ENCODE assay signal across 12 mouse cellular contexts in genomic region chr7:126624774-126625173, GRCm38 (mm10). TPM values are rescaled to one million over a fixed set of nuclear protein-coding genes. Genes with fewer than 3 reads are reported as not detected.
DNase-seq lines count a peak whose midpoint lies in the region; ATAC-seq and TF ChIP-seq lines count a peak whose summit lies in the region.
"Had no signal": no experiment of that assay in that cellular context is flagged by ENCODE, and none has a peak within 500 bp of the region (broad histone marks: within the 10 kb centered on the region; RNA-seq: fewer than 3 reads in every experiment).

No protein-coding gene starts in this region.

- DNase-seq in heart, adult 18-20 months, result peak; percentile 28 to 48
- no peak for DNase-seq in heart, postnatal 25 days (ENCODE audit: low spot score)
- peak; percentile 41 for DNase-seq in testis, postnatal 10 days (ENCODE audit: low spot score)
- DNase-seq in testis, postnatal 14 days (ENCODE audit: low spot score), result no peak
- DNase-seq in stomach, postnatal 0 days (ENCODE audit: low spot score), result no peak
- no peak for DNase-seq in right cerebral cortex, postnatal 14 days
- DNase-seq in frontal cortex, postnatal 14 days (ENCODE audit: low spot score in 2 of 2), result no peak

- H3K9ac ChIP-seq in liver, embryonic 16.5 days (ENCODE audit: low read depth, low read length), result no peak overlapping the region
- no peak overlapping the region for H3K9ac ChIP-seq in stomach, postnatal 0 days (ENCODE audit: low read length)
- H3K9ac ChIP-seq: embryonic facial prominence, embryonic 13.5 days had no signal

- 78% methylated on average over 16 of the region's 16 CpGs for WGBS in liver, embryonic 16.5 days (ENCODE audit: insufficient replicate concordance)
- 58% methylated on average over 16 of the region's 16 CpGs for WGBS in stomach, postnatal 0 days

- H3K27me3 ChIP-seq in liver, embryonic 16.5 days (ENCODE audit: control insufficient read depth, insufficient read depth, low read depth, low read length), result no peaks in the 10 kb centered on the region
- H3K27me3 ChIP-seq in stomach, postnatal 0 days (ENCODE audit: control insufficient read depth, insufficient read depth, low read length), result no peaks in the 10 kb centered on the region
- H3K27me3 ChIP-seq: embryonic facial prominence, embryonic 13.5 days had no signal

- peaks cover 25% of the 10 kb centered on the region for H3K4me1 ChIP-seq in liver, embryonic 16.5 days (ENCODE audit: control insufficient read depth, low read depth, low read length)
- H3K4me1 ChIP-seq in stomach, postnatal 0 days (replicated peaks; ENCODE audit: control insufficient read depth, insufficient read depth), result no peaks in the 10 kb centered on the region; the same call in 1 of the 2 replicates

- peak overlapping the region; percentile 18; the same call in 1 of the 2 replicates for H3K4me3 ChIP-seq in liver, embryonic 16.5 days (ENCODE audit: low read depth, low read length)
- peak overlapping the region; percentile 19 for H3K4me3 ChIP-seq in stomach, postnatal 0 days (ENCODE audit: low read depth, low read length)
- H3K4me3 ChIP-seq: embryonic facial prominence, embryonic 13.5 days had no signal

- H3K27ac ChIP-seq in liver, embryonic 16.5 days (ENCODE audit: low read length), result no peak overlapping the region
- peak overlapping the region; percentile 65 for H3K27ac ChIP-seq in stomach, postnatal 0 days (replicated peaks)
- H3K27ac ChIP-seq: embryonic facial prominence, embryonic 13.5 days had no signal

- H3K9me3 ChIP-seq in liver, embryonic 16.5 days (replicated peaks; ENCODE audit: control insufficient read depth, low read length), result no peaks in the 10 kb centered on the region
- no peaks in the 10 kb centered on the region for H3K9me3 ChIP-seq in stomach, postnatal 0 days (ENCODE audit: control insufficient read depth, low read length)
- H3K9me3 ChIP-seq: embryonic facial prominence, embryonic 13.5 days had no signal

- peak overlapping the region; percentile 17; the same call in 1 of the 2 replicates for H3K4me2 ChIP-seq in liver, embryonic 16.5 days (ENCODE audit: low read depth, low read length)
- peak overlapping the region; percentile 33 for H3K4me2 ChIP-seq in stomach, postnatal 0 days (replicated peaks; ENCODE audit: low read depth)
- H3K4me2 ChIP-seq: embryonic facial prominence, embryonic 13.5 days had no signal

- intact Hi-C loops in heart, postnatal 25 days (cut with DNase I), result no loop called here

- TF ChIP-seq EP300 in stomach, postnatal 0 days (optimal IDR thresholded peaks at IDR 0.05), result no peak

- ATAC-seq in liver, embryonic 16.5 days (ENCODE audit: low read depth), result no peak
- no peak for ATAC-seq in stomach, postnatal 0 days (ENCODE audit: low FRiP score, low TSS enrichment)
- ATAC-seq: CD4-positive, CD25-positive, alpha-beta regulatory T cell, adult 4 months had no signal

- no peak for TF ChIP-seq CTCF in stomach, postnatal 0 days (IDR thresholded peaks at IDR 0.05; ENCODE audit: low read depth)

- no peaks in the 10 kb centered on the region for H3K36me3 ChIP-seq in liver, embryonic 16.5 days (ENCODE audit: control insufficient read depth, insufficient read depth)
- H3K36me3 ChIP-seq in stomach, postnatal 0 days (ENCODE audit: control insufficient read depth, insufficient read depth, low read length), result no peaks in the 10 kb centered on the region
- H3K36me3 ChIP-seq: embryonic facial prominence, embryonic 13.5 days had no signal

RNA-seq across cellular contexts. Expression of gene Nupr1, which starts 5.9 kb away (rescaled TPM):
- total RNA-seq in heart, adult 18-20 months (2021), result 1 to 10 TPM; 6.1 to 8.0 TPM
- total RNA-seq in heart, postnatal 25 days (2021), result 1 to 10 TPM; 7.7 to 9.4 TPM
- 4.2 and 5.8 TPM in 2 replicates for polyA plus RNA-seq in liver, embryonic 16.5 days (2015; fragmentation: Nextera tagmentation; extraction: Ambion mirVana)
- 140 and 182 TPM in 2 replicates for polyA plus RNA-seq in stomach, postnatal 0 days (2015; fragmentation: Nextera tagmentation; extraction: Ambion mirVana)

RNA-seq across cellular contexts. Expression of gene Sgf29, which starts 24.3 kb away (rescaled TPM):
- total RNA-seq in heart, adult 18-20 months (2021), result 10 to 100 TPM; 24.8 to 26.5 TPM
- total RNA-seq in heart, postnatal 25 days (2021), result 10 to 100 TPM; 25.9 to 27.2 TPM
- polyA plus RNA-seq in liver, embryonic 16.5 days (2015; fragmentation: Nextera tagmentation; extraction: Ambion mirVana), result 20.8 and 28.6 TPM in 2 replicates
- 28.6 and 28.9 TPM in 2 replicates for polyA plus RNA-seq in stomach, postnatal 0 days (2015; fragmentation: Nextera tagmentation; extraction: Ambion mirVana)

RNA-seq across cellular contexts. Expression of gene Il27, which starts 30.0 kb away (rescaled TPM):
- not detected for total RNA-seq in heart, adult 18-20 months (2021)
- total RNA-seq in heart, postnatal 25 days (2021), result not detected
- polyA plus RNA-seq in liver, embryonic 16.5 days (2015; fragmentation: Nextera tagmentation; extraction: Ambion mirVana), result 0.09 and 0.27 TPM in 2 replicates
- polyA plus RNA-seq in stomach, postnatal 0 days (2015; fragmentation: Nextera tagmentation; extraction: Ambion mirVana), result 0.10 and 0.13 TPM in 2 replicates
- total RNA-seq: layer of hippocampus, postnatal 10 days; midbrain, postnatal 0 days had no signal
- polyA plus RNA-seq: CD4-positive, CD25-positive, alpha-beta regulatory T cell, adult 4 months; embryonic facial prominence, embryonic 13.5 days; midbrain, postnatal 0 days had no signal

RNA-seq across cellular contexts. Expression of gene Cln3, which starts 39.2 kb away (rescaled TPM):
- total RNA-seq in heart, adult 18-20 months (2021), result 10 to 100 TPM in 1 of 2 experiments, 1 to 10 TPM in 1; 9.0 to 17.9 TPM
- total RNA-seq in heart, postnatal 25 days (2021), result 10 to 100 TPM; 11.3 to 13.6 TPM
- polyA plus RNA-seq in liver, embryonic 16.5 days (2015; fragmentation: Nextera tagmentation; extraction: Ambion mirVana), result 11.7 and 11.9 TPM in 2 replicates
- 17.2 and 17.7 TPM in 2 replicates for polyA plus RNA-seq in stomach, postnatal 0 days (2015; fragmentation: Nextera tagmentation; extraction: Ambion mirVana)

RNA-seq across cellular contexts. Expression of gene Apobr, which starts 40.0 kb away (rescaled TPM):
- under 1 TPM; 0.23 to 0.79 TPM for total RNA-seq in heart, adult 18-20 months (2021)
- under 1 TPM; 0.28 to 0.86 TPM for total RNA-seq in heart, postnatal 25 days (2021)
- polyA plus RNA-seq in liver, embryonic 16.5 days (2015; fragmentation: Nextera tagmentation; extraction: Ambion mirVana), result 2.3 and 2.4 TPM in 2 replicates
- 0.46 and 0.56 TPM in 2 replicates for polyA plus RNA-seq in stomach, postnatal 0 days (2015; fragmentation: Nextera tagmentation; extraction: Ambion mirVana)
- total RNA-seq: midbrain, postnatal 0 days had no signal

Comparison
In these comparisons a context has a peak if more than half of its experiments do, and no peak if none do; other contexts are left out.
1. DNase-seq: peak in heart, adult 18-20 months (2 of 2) and testis, postnatal 10 days (single experiment); none in heart, postnatal 25 days (single experiment), testis, postnatal 14 days (single experiment), stomach, postnatal 0 days (single experiment), right cerebral cortex, postnatal 14 days (single experiment) and frontal cortex, postnatal 14 days (0 of 2).